Mouse (Mus musculus) spleen, embryonic (tissue): ENCODE measurements around the gene Pitpnm3.

ENCODE experiments used
- CTCF ChIA-PET: fragments of 350-600 bp; sonication (Branson Sonifier 250); formaldehyde crosslinking; loops from one replicate; lab custom pipeline; 2022; lab: Charles Lee

The Pitpnm3 gene

DNA sequence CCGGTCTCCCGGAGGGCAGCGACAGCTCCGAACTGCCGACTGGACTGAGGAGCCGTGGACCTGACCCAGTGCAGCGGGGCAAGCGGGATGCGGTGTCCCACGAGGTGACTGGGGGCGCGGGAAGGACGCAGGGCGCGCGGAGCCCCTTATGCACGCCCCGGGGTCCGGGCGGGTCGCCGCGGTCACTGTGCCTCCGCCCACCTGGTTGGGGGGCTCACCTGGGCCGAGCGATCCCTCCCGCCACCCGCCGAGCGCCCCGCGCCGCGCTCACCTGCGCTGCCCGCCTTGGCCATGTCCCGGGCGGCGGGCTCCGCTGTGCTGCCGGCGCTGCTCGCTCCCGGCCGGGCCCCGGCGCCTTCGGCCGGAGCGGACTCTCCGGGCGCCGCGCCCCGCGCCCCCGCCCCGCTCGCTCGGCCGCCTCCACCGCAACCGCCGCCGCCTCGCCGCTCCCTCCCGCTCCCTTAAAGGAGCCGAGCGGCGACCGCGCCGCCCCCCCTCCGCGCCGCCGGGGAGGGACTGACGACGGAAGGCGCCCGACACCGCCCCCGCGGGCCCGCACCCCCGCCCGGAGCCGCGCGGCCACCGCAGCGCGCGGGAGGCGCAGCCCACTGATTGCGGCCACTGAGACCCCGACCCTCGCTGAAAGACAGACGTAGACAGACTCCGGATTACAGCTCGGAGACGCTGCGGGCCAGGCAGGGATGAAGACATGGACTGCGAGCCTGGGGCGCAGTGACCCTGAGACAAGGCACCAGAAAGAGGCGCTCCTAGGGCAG, at the start of gene Pitpnm3:
TSS of gene Pitpnm3 (minus strand) at position 396 of the 776 bp plus-strand sequence.
- CTCF ChIA-PET = no interaction called here

DNA sequence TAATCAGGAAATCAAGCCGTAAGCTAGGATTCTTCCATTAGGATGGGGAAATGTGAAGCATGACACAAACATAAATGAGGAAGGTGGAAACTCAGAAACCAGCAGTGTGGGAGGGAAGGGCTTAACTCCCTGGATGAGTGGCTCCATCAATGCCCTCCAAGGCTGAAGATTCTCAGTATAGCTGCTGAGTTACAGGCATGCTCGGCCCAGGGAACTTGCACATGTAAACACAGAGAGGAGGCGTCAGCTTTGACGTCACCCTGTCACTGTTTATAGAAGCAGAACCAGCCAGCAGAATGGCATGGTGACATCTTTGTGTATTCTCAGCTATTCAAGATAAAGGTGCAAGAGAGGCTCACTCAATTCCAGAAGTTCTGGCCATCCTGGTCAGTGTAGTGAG, 48.7 kb upstream of the Pitpnm3 start:
- CTCF ChIA-PET = no interaction called here

DNA sequence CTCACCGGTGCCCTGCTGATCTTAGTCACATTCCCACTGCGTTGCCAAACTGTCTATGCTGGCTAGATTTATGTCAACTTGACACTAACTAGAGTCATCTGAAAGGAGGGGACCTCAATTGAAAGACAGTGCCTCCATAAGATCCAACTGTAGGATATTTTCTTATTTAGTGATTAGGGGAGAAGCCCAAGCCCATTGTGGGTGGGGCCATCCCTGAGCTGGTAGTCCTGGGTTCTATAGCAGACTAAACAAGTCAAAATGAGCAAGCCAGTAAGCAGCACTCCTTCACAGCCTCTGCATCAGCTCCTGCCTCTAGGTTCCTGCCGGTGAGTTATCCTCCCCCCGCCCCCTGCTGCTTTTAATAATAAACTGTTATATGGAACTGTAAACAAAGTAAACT, 45.6 kb upstream of the Pitpnm3 start:
- CTCF ChIA-PET = no interaction called here

DNA sequence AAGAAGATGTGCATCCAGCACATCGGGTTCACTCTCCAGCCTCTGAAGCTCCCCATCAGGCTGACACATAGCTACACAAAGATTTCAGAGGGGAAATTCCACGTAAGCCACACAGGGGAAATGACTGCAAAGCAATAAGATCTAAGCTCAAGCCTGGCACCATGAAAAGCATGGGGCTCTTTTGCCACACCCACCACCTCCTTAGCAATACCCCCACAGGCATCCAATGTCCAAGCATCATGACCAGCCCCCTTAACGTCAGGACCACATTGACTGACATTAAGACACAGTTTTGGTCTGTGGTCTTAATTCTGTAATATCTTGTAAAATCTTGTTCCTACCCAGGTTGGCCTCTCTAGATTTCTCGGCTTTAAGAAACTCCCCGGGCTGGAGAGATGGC, 45.0 kb upstream of the Pitpnm3 start:
- CTCF ChIA-PET = interaction anchor here (0.8 kb wide), 1 partner anchor 1086 kb away, joined by 4 read pairs; no protein-coding TSS in a partner anchor

DNA sequence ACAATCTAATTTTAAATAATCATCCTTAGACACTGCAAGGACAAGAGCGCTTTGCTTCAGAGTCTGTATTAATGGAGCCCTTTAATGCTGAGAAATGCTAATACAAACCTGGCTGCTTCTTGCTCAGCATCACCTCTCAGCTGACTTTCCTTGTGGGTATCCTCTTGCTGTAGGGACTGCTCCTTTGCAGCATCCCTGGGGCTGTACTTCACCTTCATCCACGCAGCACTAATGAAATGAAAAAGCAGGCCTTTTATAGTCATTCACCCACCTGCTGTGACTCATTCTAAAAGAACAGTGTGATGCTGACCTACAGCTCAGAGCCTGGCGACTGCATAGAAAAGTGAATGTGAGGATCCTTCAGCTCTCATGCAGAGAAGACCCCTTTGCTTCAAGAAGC, 41.0 kb upstream of the Pitpnm3 start:
- CTCF ChIA-PET = no interaction called here

DNA sequence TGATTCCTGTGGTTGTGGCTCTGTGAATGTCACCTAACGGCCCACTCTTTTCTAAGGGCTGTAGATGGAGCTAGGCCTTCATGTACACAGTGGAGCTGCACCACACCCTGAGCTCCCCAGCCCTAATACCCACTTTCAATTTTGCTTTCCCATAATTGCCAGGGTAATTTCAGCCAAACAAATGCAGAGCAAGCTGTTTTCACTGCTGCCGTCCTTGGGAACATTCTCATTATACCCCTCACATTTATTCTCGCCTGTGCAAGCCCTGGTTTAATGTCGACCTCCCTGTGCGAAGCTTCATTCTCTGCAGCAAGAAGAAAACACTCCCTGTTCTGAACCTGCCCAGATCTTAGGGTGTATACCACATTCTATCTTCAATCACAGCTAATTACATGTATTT, 40.4 kb upstream of the Pitpnm3 start:
- CTCF ChIA-PET = no interaction called here

DNA sequence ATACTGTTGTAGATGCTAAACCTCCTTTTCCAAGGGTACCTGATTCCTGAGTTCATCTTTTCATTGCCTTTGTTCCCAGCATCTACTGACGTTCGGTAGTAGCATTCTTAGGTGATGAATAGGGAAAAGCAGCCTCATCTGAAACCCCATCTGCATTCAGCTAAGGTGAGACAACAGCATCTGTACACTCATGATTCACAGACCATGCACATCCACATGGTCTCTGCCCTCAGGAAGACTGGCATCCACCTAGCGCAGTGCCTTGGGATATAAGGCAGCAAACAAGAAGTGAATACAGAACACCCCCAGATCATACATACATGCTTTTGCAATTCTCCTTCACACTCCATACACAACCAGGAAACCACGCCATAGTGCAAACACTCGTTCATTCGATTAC, 39.1 kb upstream of the Pitpnm3 start:
- CTCF ChIA-PET = no interaction called here

DNA sequence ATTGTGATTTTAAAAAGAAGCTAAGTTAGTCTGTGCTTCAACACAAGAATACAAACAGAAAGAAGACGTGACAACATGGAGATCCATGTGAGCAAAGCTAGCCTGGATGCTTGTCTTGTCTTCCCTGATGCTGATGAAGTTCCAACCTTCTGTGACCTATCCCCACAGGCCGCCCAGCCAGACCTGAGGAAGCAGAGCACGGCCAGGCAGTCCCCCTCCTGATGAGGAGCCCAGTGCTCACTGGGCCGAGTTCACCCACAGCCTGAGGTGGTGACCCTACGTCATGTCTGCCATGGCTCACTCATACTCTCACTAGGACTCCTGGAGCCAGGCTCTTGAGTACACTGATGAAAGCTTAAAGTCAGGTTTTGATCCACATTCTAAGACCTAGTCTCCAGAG, 37.9 kb upstream of the Pitpnm3 start:
- CTCF ChIA-PET = no interaction called here

DNA sequence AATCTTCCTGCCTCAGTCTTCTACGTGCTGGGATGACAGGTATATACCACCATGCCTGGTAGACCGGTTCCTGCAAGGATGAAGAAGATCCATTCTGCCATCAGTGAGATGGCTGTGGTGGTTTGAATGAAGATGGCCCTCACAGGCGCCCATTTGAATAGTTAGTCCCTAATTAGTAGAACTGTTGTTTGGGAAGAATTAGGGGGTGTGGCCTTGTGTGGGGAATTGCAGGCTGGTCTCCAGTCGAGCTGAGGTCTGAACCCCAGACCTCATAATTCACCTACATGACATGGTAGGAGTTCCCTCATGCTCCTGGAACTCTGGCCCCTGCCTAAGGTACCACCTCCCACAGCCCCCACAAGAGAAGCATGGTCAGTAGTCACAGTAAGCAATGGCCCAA, 36.3 kb upstream of the Pitpnm3 start:
- CTCF ChIA-PET = interaction anchor here (0.6 kb wide), 1 partner anchor 9 kb away, joined by 3 read pairs; no protein-coding TSS in a partner anchor

DNA sequence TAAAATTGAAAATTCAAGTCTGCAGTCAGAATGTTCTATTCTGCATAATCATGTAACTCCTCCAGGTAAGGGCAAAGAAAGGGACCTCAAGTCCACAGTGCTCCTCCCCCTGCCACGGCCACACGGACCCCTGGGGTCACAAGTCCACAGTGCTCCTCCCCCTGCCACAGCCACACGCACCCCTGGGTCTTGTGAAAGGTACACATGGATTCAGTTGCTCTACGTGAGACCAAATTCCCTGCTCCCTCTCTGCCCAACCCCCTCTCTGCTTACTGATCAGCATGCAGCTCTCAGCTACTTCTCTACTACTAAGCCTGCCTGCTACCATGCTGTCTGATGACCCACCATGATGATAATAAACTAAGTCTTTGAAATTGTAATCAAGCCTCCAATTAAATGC, 34.3 kb upstream of the Pitpnm3 start:
- CTCF ChIA-PET = no interaction called here

DNA sequence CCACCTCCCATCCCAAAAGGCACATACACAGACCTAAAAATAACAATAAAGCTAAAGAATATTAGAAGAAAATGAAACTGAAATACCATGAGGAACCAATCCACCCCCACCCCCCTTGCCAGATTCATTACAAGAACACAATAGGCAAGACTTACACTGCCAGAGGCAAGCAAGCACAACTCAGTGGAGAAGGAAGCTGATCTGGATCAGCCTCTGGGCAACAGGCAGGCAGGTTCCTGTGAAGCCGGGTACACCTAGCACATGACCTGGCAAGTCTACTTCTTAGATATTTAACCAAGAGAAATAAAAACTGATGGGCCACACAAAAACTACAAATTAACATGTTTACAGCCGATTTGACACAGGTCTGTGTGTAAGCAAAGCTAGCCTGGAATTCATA, 27.6 kb upstream of the Pitpnm3 start:
- CTCF ChIA-PET = interaction anchor here (0.6 kb wide), 1 partner anchor 9 kb away, joined by 3 read pairs; no protein-coding TSS in a partner anchor

DNA sequence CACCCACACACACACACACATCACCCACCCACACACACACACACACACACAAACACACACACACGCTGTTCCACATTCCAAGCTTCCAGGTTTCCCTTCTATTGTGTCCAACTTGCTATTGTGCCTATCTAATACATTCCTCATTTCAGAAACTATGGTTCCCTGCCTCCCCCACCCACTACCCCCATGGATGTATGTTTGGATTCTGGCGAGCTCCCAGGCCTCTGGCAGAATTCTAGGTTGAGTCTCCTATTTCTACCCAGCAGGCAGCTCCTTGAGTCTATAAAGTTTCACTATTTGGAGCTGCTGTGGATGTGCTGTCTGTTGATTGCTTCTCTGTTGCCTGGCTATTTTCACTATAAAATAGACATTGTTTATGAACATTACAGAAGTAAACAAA, 21.0 kb upstream of the Pitpnm3 start:
- CTCF ChIA-PET = no interaction called here

DNA sequence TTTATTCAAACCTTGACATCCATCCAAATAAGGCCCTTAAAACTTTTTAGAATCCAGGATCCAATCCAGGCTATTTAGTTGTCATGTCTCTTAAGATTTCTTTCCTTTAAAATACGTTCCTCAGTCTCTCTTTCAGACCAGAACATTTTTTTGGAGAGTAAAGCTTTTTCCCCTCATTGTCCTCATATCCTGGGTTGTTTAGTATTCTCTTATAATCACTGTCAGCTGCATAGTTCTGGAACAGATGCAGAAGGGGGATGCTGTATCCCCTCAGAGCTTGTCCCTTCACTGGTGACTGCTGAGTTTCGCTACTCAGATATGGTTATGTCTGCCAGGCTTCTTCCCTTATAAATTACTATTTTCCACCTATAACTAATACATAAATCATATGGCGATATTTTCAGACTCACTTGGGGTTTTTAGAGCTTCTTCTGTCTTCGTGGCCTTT, 20.4 kb upstream of the Pitpnm3 start:
- CTCF ChIA-PET = no interaction called here

DNA sequence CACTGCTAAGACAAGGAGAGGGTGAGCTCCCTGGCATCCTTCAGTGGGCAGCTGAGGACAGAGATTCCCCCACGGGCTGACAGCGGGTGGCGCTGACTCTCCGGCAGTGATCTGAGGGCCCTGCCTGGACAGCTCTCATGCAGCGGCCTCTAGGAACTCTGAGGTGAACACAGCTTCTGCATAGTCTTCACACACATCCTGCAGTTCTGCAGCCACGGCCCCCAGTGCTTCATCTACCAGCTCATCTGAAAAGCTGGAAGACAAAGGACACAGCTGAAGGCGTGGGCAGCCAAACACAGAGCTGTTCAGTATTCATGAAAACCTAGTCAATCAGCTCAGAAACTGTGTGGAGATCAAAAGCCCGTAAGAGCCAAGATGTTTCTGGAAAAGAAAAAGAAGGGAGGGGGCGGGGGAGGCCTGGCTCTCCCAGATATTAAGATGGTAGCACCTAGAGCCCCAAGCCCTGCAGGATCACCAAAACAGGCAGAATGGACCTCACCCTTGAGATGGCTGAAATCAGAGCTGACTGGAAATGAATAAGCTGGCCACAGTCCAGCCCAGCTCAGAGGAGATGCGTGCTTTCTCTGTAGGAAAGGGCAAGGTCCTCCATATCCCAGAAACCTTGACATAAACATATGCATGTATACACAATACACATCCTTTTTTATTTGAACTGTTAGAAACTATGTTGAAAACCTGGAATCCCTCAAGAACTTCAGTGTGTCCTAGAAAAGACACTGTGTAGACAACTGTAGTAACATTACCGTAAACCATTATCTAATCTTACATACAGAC, 19.8 kb upstream of the Pitpnm3 start:
- CTCF ChIA-PET = no interaction called here

DNA sequence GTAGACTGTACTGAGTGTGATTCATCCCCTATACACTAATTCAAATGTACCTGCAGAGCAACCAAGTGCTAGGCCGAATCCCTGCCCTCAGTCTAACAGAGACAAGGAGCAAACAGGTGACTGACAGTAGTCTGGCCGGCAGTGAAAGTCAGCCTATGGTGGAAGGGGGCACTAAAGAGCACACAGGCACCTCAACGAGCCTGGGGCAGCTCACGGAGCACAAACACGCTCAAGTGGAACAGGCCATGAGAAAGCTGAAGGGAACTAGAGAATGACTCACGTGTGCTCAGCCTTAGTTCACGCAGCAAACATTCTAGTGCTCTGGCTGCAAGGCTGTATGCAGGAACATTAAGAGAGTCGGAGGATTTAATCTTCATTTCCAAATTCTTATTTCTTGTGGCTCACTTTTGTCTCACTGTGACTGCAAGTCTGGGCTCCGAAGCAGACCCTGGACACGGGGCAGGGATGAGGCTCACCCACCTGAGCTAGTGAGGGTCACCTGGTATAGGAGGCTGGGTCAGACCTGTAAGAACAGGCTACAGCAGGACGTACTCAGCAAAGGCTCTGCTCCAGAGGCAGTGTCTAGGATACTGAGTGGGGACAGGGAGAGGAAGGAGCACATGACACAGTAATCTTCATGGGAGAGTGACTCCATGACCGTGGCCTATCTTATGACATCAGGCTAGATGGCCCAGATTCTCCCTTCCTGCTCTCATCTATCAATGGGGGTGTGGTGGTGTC, 17.7 kb upstream of the Pitpnm3 start:
- CTCF ChIA-PET = no interaction called here

DNA sequence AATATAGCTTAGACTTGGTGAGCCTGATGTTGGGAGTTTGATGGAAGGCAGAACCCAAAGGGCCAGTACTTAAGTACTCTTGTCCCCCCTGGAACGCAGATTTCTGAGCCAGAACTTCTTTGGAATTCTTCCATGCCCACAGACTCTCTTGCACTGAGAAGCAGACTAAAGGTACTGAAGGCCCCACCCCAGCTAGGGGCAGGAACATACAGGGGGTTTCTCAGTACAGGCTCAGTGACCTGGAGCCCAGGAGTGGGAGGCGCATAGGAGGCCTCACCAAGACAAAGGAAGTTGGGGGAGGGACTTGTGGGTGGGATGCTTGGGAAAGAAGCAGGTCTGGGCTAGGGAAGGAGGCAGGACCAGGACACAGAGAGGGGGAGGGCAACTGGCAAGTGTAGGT, 15.5 kb upstream of the Pitpnm3 start:
- CTCF ChIA-PET = no interaction called here

DNA sequence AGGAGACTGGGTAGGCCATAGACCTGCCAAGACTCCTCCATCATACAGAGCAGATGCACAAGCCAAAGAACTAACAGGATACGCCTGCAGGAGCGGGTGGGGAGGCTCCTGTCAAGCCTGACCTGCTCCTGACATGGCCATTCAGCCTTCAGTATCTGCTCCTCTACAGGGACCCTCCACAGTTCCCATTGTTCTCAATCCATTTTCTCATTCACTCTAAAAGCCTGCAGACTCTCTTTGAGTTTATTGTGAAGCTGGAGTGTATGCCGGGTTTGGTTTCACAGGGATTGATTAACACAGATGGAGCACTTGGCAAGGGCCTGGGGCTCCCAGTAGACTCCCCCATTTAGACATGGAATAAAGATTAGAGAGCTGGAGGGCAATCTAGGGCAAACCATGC, 12.3 kb upstream of the Pitpnm3 start:
- CTCF ChIA-PET = no interaction called here

DNA sequence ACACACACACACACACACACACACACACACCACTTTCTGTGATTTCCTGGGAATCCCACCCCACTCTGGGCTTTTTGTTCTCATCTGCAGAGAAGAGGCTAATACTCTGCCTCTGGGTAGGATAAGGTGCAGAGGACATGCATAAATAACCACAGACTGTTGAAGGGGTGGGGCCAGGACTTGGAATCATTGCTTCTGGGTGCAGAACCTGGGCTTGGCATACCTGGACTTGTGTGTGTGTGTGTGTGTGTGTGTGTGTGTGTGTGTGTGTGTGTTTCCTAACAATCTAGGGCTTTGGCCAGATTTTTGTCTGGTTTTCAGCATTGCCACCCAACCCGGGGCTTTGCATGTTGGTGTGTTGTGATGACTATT, 10.3 kb upstream of the Pitpnm3 start:
- CTCF ChIA-PET = no interaction called here

DNA sequence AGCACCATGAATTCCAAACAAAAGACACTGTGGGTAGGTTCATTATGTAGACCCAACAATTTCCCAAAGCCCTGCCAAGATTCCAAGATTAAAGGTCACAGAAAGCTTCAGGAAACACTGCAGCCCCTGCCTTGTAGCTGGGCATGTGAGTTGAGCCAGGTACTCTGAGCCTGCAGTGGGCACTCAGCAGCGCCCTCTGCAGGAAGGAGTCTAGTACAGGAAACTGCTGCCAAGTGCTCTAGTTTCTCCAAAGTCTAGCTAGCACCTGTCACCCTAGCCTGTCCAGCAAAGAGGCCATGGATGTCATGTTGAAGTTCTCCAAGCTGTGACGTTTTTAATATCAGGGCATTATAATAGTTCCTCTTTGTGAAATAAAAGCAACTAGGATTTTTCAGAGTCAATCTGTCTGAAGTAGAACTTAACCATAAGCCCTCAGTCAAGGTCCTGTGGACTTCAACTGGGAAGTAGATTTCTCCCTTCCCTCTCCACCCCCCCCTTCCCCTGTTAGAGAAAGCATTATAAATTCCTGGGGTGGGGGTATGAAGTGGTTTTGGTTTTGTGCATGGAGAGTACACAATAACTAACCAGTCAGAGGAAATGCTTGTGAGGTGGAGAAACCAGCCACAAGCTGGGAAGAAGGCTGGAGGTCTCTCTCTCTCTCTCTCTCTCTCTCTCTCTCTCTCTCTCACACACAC, 9.8 kb upstream of the Pitpnm3 start:
- CTCF ChIA-PET = no interaction called here

DNA sequence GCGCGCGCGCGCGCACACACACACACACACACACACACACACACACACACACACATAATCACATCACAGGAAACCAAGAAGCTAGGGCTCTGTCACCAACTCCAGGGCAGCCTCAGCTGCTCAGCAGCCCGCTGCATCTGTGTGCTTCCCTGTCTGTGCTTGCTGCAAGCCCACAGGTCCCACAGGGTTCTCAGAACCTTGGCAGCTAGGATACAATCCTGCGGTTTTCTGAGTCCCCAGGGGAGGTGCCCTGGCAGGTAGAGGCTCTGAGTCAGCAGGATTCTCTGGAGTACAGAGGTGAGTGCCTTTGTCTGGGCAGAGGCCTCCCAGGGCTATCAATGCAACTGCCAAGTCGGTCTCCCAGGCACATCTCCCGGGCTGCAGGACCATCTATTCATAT, 7.3 kb upstream of the Pitpnm3 start:
- CTCF ChIA-PET = no interaction called here

DNA sequence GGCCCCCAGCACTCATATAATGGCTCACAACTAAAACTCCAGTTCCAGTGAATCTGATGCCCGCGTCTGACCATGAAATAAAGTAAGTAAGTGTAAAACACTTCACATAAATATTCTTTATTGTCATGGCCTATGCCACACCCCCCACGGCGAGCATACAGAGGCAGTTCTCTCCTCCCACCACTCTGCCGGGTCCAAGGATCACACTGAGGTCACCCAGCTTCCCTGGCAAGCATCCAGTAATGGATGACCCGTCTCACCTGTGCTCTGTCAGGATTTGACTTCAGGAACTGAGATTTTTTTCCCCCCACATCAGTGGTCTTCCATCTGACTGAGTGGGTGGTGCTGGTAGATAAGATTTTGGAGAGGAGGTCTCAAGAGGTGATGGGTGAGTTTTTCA, 4.6 kb upstream of the Pitpnm3 start:
- CTCF ChIA-PET = no interaction called here
